In the genomic region with DNA sequence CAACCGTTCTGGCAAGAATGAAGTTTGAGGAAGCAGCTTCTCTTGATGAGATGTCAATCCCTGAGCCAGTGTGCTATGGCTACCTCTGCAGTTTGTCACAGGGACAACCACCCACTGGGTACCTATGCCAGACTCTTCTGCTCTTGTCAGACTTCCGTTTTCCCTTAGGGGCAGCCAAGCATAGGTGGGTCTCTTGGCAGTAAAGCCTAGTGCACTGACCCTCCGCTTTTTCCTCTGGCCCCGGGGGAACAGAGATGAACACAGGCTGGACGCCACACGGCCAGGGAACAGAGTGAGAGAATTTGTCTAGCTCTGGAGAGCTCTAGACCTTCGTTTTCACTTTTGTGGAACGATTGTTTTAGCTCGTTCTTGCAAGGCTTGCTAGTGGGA, we compare ENCODE assay signal across 7 mouse cellular contexts. TPM values are rescaled to one million over a fixed set of nuclear protein-coding genes. Genes with fewer than 3 reads are reported as not detected.
DNase-seq lines count a peak whose midpoint lies in the region; ATAC-seq and TF ChIP-seq lines count a peak whose summit lies in the region.

No protein-coding gene starts in this region.

- no peak for TF ChIP-seq EP300 in lung, postnatal 0 days (IDR thresholded peaks at IDR 0.05)

- H3K27me3 ChIP-seq in lung, postnatal 0 days (replicated peaks; ENCODE audit: insufficient read depth, low read length), result no peaks in the 10 kb centered on the region
- no peaks in the 10 kb centered on the region for H3K27me3 ChIP-seq in forebrain, embryonic 14.5 days (replicated peaks; ENCODE audit: control insufficient read depth, insufficient read depth, low read length)
- no peaks in the 10 kb centered on the region for H3K27me3 ChIP-seq in intestine, embryonic 16.5 days (replicated peaks; ENCODE audit: control insufficient read depth, insufficient read depth, low read length)
- no peaks in the 10 kb centered on the region; the same call in 1 of the 2 replicates for H3K27me3 ChIP-seq in midbrain, postnatal 0 days (ENCODE audit: insufficient read depth, low read length)

- H3K4me3 ChIP-seq in lung, postnatal 0 days (ENCODE audit: low read depth, low read length), result no peak overlapping the region
- H3K4me3 ChIP-seq in forebrain, embryonic 14.5 days (ENCODE audit: low read depth, low read length), result no peak overlapping the region
- H3K4me3 ChIP-seq in intestine, embryonic 16.5 days (ENCODE audit: low read length), result no peak overlapping the region
- H3K4me3 ChIP-seq in midbrain, postnatal 0 days (ENCODE audit: low read depth, low read length), result no peak overlapping the region

- no peak for ATAC-seq in lung, postnatal 0 days
- ATAC-seq in forebrain, embryonic 14.5 days, result no peak
- ATAC-seq in intestine, embryonic 16.5 days, result no peak
- no peak for ATAC-seq in midbrain, postnatal 0 days (ENCODE audit: low FRiP score)

- peak overlapping the region; percentile 47 for H3K4me2 ChIP-seq in lung, postnatal 0 days (replicated peaks; ENCODE audit: low read depth, low read length)
- peak overlapping the region; percentile 52; the same call in 1 of the 2 replicates for H3K4me2 ChIP-seq in forebrain, embryonic 14.5 days (ENCODE audit: low read length)
- peak overlapping the region; percentile 52; the same call in 1 of the 2 replicates for H3K4me2 ChIP-seq in intestine, embryonic 16.5 days (ENCODE audit: low read depth, low read length)
- peak overlapping the region; percentile 54 for H3K4me2 ChIP-seq in midbrain, postnatal 0 days (ENCODE audit: low read depth, low read length, poor library complexity, severe bottlenecking)

- no peaks in the 10 kb centered on the region for H3K36me3 ChIP-seq in lung, postnatal 0 days (ENCODE audit: insufficient read depth, low read length)
- H3K36me3 ChIP-seq in forebrain, embryonic 14.5 days (ENCODE audit: control insufficient read depth, insufficient read depth, low read length), result no peaks in the 10 kb centered on the region
- H3K36me3 ChIP-seq in intestine, embryonic 16.5 days (ENCODE audit: control insufficient read depth, insufficient read depth, low read length), result no peaks in the 10 kb centered on the region
- H3K36me3 ChIP-seq in midbrain, postnatal 0 days (ENCODE audit: insufficient read depth, low read length), result no peaks in the 10 kb centered on the region

- DNase-seq in lung, postnatal 0 days (ENCODE audit: low spot score), result no peak
- DNase-seq in lung, postnatal 25 days (ENCODE audit: low spot score), result no peak
- DNase-seq in forebrain, embryonic 14.5 days (ENCODE audit: low spot score), result no peak
- DNase-seq in midbrain, postnatal 0 days (ENCODE audit: low spot score), result no peak
- no peak for DNase-seq in embryo, embryonic 10 days (ENCODE audit: low spot score)
- DNase-seq in layer of hippocampus, postnatal 14 days (ENCODE audit: low spot score in 2 of 2), result no peak

- H3K9ac ChIP-seq in lung, postnatal 0 days (replicated peaks; ENCODE audit: low read depth), result no peak overlapping the region
- H3K9ac ChIP-seq in forebrain, embryonic 14.5 days (ENCODE audit: low read length), result no peak overlapping the region
- H3K9ac ChIP-seq in intestine, embryonic 16.5 days (ENCODE audit: low read depth, low read length), result no peak overlapping the region
- no peak overlapping the region for H3K9ac ChIP-seq in midbrain, postnatal 0 days (replicated peaks; ENCODE audit: low read length, poor library complexity, severe bottlenecking)

- peaks cover 11% of the 10 kb centered on the region; the same call in 1 of the 2 replicates for H3K4me1 ChIP-seq in lung, postnatal 0 days (ENCODE audit: insufficient read depth, low read depth, low read length)
- peaks cover 31% of the 10 kb centered on the region for H3K4me1 ChIP-seq in forebrain, embryonic 14.5 days (ENCODE audit: control insufficient read depth, insufficient read depth, low read length)
- peaks cover 34% of the 10 kb centered on the region for H3K4me1 ChIP-seq in intestine, embryonic 16.5 days (ENCODE audit: control insufficient read depth, insufficient read depth, low read length)
- H3K4me1 ChIP-seq in midbrain, postnatal 0 days (ENCODE audit: insufficient read depth, low read length), result peaks cover 8% of the 10 kb centered on the region

- TF ChIP-seq CTCF in lung, postnatal 0 days (IDR thresholded peaks at IDR 0.05), result no peak
- no peak for TF ChIP-seq CTCF in midbrain, postnatal 0 days (IDR thresholded peaks at IDR 0.05)

- 56% methylated on average over 9 of the region's 9 CpGs for WGBS in lung, postnatal 0 days
- 66% methylated on average over 9 of the region's 9 CpGs for WGBS in forebrain, embryonic 14.5 days
- WGBS in intestine, embryonic 16.5 days, result 62% methylated on average over 9 of the region's 9 CpGs
- 69% methylated on average over 9 of the region's 9 CpGs for WGBS in midbrain, postnatal 0 days

- peak overlapping the region; percentile 43; the same call in 1 of the 2 replicates for H3K27ac ChIP-seq in lung, postnatal 0 days (ENCODE audit: low read length)
- no peak overlapping the region for H3K27ac ChIP-seq in forebrain, embryonic 14.5 days (ENCODE audit: low read depth, low read length)
- no peak overlapping the region for H3K27ac ChIP-seq in intestine, embryonic 16.5 days (ENCODE audit: low read length)
- H3K27ac ChIP-seq in midbrain, postnatal 0 days (ENCODE audit: low read depth, low read length), result no peak overlapping the region

- no peaks in the 10 kb centered on the region for H3K9me3 ChIP-seq in lung, postnatal 0 days (ENCODE audit: low read length)
- H3K9me3 ChIP-seq in forebrain, embryonic 14.5 days (replicated peaks; ENCODE audit: control insufficient read depth, low read length), result no peaks in the 10 kb centered on the region
- no peaks in the 10 kb centered on the region for H3K9me3 ChIP-seq in intestine, embryonic 16.5 days (ENCODE audit: control insufficient read depth, low read length)
- H3K9me3 ChIP-seq in midbrain, postnatal 0 days (ENCODE audit: low read length), result no peaks in the 10 kb centered on the region

RNA-seq across cellular contexts. Expression of a gene that starts 2.4 kb away (rescaled TPM):
- polyA plus RNA-seq in lung, postnatal 0 days (2015; fragmentation: Nextera tagmentation; extraction: Ambion mirVana), result 4.9 and 6.3 TPM in 2 replicates
- 10.2 and 10.6 TPM in 2 replicates for polyA plus RNA-seq in forebrain, embryonic 14.5 days (2014; fragmentation: Nextera tagmentation; extraction: Ambion mirVana)
- polyA plus RNA-seq in intestine, embryonic 16.5 days (2015; fragmentation: Nextera tagmentation; extraction: Ambion mirVana), result 3.7 and 4.3 TPM in 2 replicates
- 89.8 and 104 TPM in 2 replicates for total RNA-seq in midbrain, postnatal 0 days (2014; rRNA removed)
- 17.3 and 17.4 TPM in 2 replicates for polyA plus RNA-seq in midbrain, postnatal 0 days (2015; fragmentation: Nextera tagmentation; extraction: Ambion mirVana)
- 10 to 100 TPM; 44.3 to 49.6 TPM for total RNA-seq in layer of hippocampus, postnatal 14 days (2021)
